Mouse (Mus musculus) MEL (cell line): ENCODE data around the gene Lrrn4cl.

Source experiments
- BHLHE40 ChIP-seq: IDR thresholded peaks from 2 replicates; pipeline ENCODE4 v1.6.1; 2012; ENCODE audit warnings: low read depth, mild to moderate bottlenecking, inconsistent platforms, low read length, improper control_type of control experiment, borderline replicate concordance
- CTCF ChIP-seq, 3 experiments: IDR thresholded peaks in 2 of 3; conservative IDR thresholded peaks in 1 of 3; 2 replicates each; pipeline ENCODE4 v1.5.1; 2011 to 2012; ENCODE audit warnings: low read length in 3 of 3, low read depth in 2 of 3, mild to moderate bottlenecking in 2 of 3, improper control_type of control experiment in 1 of 3, inconsistent platforms in 1 of 3, mixed read lengths in 1 of 3, moderate library complexity in 1 of 3; ENCODE audit not compliant: control insufficient read depth in 1 of 3, insufficient read depth in 1 of 3, poor library complexity in 1 of 3, severe bottlenecking in 1 of 3
- GATA1 ChIP-seq: IDR thresholded peaks from 2 replicates; pipeline ENCODE4 v1.6.1; 2011; ENCODE audit warnings: low read depth, low read length, improper control_type of control experiment
- MAFK ChIP-seq: IDR thresholded peaks from 2 replicates; pipeline ENCODE4 v1.6.1; 2011; ENCODE audit warnings: low read depth, mild to moderate bottlenecking, low read length, improper control_type of control experiment, borderline replicate concordance
- MEF2A ChIP-seq: IDR thresholded peaks from 2 replicates; pipeline ENCODE4 v1.6.1; 2014; ENCODE audit warnings: low read depth, mild to moderate bottlenecking, inconsistent platforms, low read length, improper control_type of control experiment; ENCODE audit not compliant: poor library complexity, insufficient replicate concordance, severe bottlenecking; ENCODE audit errors: extremely low read depth
- MYB ChIP-seq: IDR thresholded peaks from 2 replicates; pipeline ENCODE4 v1.6.1; 2011; ENCODE audit warnings: mild to moderate bottlenecking, low read depth, low read length, improper control_type of control experiment
- POLR2A ChIP-seq, 2 experiments: IDR thresholded peaks; 2 replicates each; pipeline ENCODE4 v1.6.1; 2011 to 2012; ENCODE audit warnings: low read length in 2 of 2, mild to moderate bottlenecking in 2 of 2, control low read depth in 1 of 2, improper control_type of control experiment in 1 of 2, low read depth in 1 of 2, moderate library complexity in 1 of 2; ENCODE audit not compliant: control insufficient read depth in 1 of 2, insufficient read depth in 1 of 2, poor library complexity in 1 of 2
- POLR2AphosphoS2 ChIP-seq: IDR thresholded peaks from 2 replicates; pipeline ENCODE4 v1.6.1; 2011; ENCODE audit warnings: low read length, improper control_type of control experiment
- RCOR1 ChIP-seq: IDR thresholded peaks from 2 replicates; pipeline ENCODE4 v1.6.1; 2012; ENCODE audit warnings: low read depth, mild to moderate bottlenecking, inconsistent platforms, low read length, improper control_type of control experiment
- SIN3A ChIP-seq: IDR thresholded peaks from 2 replicates; pipeline ENCODE4 v1.6.1; 2012; ENCODE audit warnings: low read length, improper control_type of control experiment, inconsistent platforms
- TCF12 ChIP-seq: IDR thresholded peaks from 2 replicates; pipeline ENCODE4 v1.6.1; 2014; ENCODE audit warnings: low read depth, mild to moderate bottlenecking, inconsistent platforms, low read length, improper control_type of control experiment, moderate library complexity

DNA sequence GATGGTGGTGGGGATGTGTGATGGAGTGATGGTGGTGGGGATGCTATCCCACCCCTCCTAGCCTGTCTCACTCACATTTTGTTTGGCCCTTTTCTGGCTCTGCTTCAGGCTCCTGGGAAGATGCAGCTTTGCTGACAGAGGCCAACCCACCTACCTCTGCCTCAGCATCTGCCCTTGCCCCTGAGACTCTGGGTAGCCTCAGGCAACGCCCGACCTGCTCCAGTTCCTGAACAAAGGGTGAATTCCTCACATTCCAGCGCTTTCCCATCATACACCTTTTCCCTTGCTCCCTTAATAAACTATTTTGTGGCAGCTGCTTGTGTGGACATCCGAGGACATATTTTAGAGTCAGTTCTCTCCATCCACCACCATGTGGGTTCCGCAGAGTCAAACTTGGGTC, 2.2 kb upstream of the Lrrn4cl start:
- TF ChIP-seq TCF12 (no peak), RCOR1 (no peak), MYB (no peak), SIN3A (no peak), CTCF (IDR thresholded peaks at IDR 0.05 in 2 of 3, conservative IDR thresholded peaks at IDR 0.05 in 1 of 3; ENCODE audit: control insufficient read depth in 1 of 3, insufficient read depth in 1 of 3, low read depth in 2 of 3, low read length in 3 of 3, poor library complexity in 1 of 3, severe bottlenecking in 1 of 3) (no peak), POLR2AphosphoS2 (no peak), BHLHE40 (no peak), POLR2A (IDR thresholded peaks at IDR 0.05; ENCODE audit: control insufficient read depth in 1 of 2, insufficient read depth in 1 of 2, low read depth in 1 of 2, low read length in 2 of 2, poor library complexity in 1 of 2) (no peak), GATA1 (no peak), MEF2A (no peak), MAFK (no peak)
